Mouse (Mus musculus) brain, embryonic 14.5 days (tissue): ENCODE results near the gene Srebf2. TPM values are rescaled to one million over a fixed set of nuclear protein-coding genes. Genes with fewer than 3 reads are reported as not detected.

ENCODE experiments used
- DNase-seq: peaks from one replicate; pipeline ENCODE4 v3.0.0-alpha.2; 2011; ENCODE audit warnings: low read depth
- CTCF ChIP-seq: fragments of 200-500 bp; IDR thresholded peaks from 2 replicates; pipeline ENCODE4 v1.5.1; 2012; ENCODE audit warnings: inconsistent platforms, mild to moderate bottlenecking, moderate library complexity, borderline replicate concordance; ENCODE audit not compliant: insufficient read depth, insufficient read length; ENCODE audit errors: extremely low read depth
- POLR2A ChIP-seq: fragments of 200-500 bp; IDR thresholded peaks from 2 replicates; pipeline ENCODE4 v1.6.1; 2012; ENCODE audit warnings: mild to moderate bottlenecking, inconsistent platforms, borderline replicate concordance; ENCODE audit not compliant: poor library complexity, insufficient read depth, insufficient read length, severe bottlenecking; ENCODE audit errors: extremely low read depth
- polyA plus RNA-seq: library from polyadenylated mRNA; depleted of rRNA; stranded (reverse); fragments of >200 nt; gene quantifications from 2 replicates; pipeline ENCODE4 v1.2.3, GENCODE M21; 2012

The Srebf2 gene
- polyA plus RNA-seq, 1 experiment = 230 TPM

DNA sequence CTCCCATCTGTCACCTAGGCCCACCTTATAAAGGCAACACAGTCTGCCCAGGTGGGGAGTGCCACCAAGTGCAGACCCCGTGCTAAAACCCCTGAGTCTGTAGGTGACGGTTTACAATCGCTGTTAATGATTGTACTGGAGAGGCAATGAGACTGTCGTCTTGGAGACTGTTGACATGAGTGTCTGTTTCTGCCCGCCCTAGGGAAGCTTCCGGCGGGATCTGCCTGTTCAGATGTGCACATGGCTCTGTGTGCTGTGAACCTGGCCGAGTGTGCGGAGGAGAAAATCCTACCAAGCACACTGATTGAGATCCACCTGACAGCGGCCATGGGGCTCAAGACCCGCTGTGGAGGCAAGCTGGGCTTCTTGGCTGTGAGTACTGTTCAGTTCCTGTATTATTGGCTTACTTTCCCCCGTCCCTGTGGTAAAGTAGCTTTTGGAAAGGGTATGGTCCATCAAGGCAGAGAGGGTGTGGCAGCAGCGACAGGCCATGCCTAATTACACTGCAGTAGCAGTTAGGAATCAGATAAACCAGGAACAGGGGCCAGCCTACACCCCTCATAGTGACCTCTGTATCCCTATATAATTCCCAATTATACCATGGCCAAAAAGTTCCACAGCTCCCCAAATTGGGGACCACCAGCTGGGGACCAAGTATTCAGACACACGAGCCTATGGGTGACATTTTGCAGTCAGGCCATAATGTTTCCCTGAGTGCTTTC is 38.2 kb downstream of the Srebf2 start:
- TF ChIP-seq POLR2A (no peak), CTCF (no peak)

DNA sequence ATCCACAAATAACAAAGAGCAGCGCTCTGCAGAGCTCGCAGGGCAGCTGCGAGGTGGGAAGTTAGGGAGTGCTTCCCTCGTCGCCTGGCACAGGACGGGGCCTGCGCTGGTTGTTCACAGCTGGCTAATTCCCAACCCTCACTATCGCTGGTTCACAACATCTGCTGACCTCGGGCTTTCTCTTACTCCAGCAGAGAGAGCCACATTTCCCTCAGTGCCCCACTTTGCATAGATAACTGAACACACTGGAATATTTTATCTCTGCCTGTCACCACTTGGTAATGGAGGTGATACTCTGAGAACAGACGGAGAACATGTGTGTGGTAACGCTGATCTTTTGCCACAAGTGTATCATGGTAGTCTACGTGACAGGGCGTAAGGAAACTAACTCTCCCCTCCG is 39.1 kb downstream of the Srebf2 start:
- no peak for TF ChIP-seq CTCF
- TF ChIP-seq POLR2A = no peak
- DNase-seq = no peak

More for the DNA sequence above, 38.2 kb downstream of the Srebf2 start:
- no peak for DNase-seq

GRCm38 (mm10) chr15:82186931-82187330 is 40.0 kb downstream of the Srebf2 start:
- TF ChIP-seq CTCF (no peak), POLR2A (no peak)
- DNase-seq = no peak

DNA sequence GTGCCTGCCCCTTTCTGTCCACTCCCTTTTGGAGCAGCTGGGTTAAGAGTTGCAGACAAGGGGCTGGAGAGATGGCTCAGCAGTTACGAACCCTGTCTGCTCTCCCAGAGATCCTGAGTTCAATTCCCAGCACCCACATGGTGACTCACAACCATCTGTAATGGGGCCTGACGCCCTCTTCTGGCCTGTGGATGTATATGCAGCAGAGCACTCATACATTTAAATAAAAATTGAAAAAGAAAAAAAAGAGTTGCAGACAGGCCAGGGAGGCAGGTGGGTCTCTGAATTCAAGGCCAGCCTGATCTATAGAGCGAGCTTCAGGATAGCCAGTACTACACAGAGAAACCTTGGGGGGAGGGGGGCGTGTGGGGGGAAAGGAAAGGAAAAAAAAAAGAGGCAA is 40.4 kb downstream of the Srebf2 start:
- TF ChIP-seq CTCF (no peak), POLR2A (no peak)
- no peak for DNase-seq

- TF ChIP-seq CTCF (no peak), POLR2A (no peak)
- DNase-seq = no peak
These were observed 40.9 kb downstream of the Srebf2 start for GRCm38 (mm10) chr15:82187924-82188323.

DNA sequence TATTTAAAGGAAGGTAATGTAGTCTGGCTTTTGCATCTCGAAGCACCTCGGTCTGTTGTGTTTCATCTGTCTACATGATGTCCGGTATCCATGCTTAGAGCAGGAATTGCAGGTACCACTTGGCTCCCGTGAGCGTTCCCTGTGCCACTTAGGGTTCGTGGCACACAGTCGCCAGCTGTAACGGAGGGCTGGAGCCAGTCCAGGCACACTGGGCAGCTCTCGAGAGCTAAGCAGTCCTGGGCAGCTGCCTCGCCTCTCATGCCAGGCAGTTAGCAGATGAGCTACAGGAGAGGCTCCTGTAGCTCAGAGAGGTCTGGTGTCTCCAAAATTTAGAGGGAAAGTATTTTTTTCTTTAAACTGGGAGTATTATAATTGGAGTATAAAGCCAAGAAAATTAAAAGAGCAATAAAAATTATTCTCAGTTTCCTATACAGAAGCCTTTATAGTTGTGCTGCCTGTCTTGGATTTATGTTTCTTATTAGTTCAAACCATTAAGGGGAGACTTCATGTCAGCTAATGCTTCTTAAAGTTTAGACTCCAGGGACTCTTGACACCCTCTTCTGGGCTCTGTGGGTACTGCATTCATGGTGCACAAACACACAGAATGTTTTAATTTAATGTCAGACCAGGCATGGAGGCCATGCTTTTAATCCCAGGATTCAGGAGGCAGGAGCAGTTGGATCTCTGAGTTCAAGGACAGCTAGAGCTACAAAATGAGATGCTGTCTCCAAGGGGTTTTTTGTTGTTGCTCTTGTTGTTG is 41.7 kb downstream of the Srebf2 start:
- no peak for DNase-seq
- no peak for TF ChIP-seq POLR2A
- peak; percentile 47; the same call in 1 of the 2 replicates for TF ChIP-seq CTCF

GRCm38 (mm10) chr15:82192617-82193016 is 45.6 kb downstream of the Srebf2 start:
- TF ChIP-seq POLR2A (no peak), CTCF (no peak)

DNA sequence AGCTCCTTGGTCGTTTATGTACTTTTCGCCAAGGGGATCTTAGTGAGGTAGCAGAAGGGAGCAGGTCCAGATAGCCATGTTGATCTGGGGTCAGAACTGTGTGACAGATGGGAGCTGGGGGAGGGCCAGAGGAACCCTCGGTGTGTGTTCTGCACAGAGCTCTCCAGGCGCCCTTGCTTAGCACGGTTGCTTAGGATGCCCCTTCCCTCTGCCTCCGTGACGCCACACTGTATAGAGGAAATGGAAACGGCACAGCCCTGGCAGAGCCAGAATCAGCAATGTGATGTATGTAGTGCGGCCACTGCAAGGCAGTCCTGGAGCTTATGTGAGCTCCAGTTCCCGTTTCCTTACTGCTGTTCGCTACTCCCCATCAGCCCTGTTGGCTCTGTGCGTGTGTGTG is 49.3 kb downstream of the Srebf2 start:
- DNase-seq = no peak
- no peak for TF ChIP-seq POLR2A
- no peak for TF ChIP-seq CTCF

More at GRCm38 (mm10) chr15:82192617-82193016, 45.6 kb downstream of the Srebf2 start:
- no peak for DNase-seq

- DNase-seq = no peak
- TF ChIP-seq POLR2A (no peak), CTCF (no peak)
These were observed 50.3 kb downstream of the Srebf2 start for GRCm38 (mm10) chr15:82197246-82197750.

GRCm38 (mm10) chr15:82197937-82198336 is 51.0 kb downstream of the Srebf2 start:
- TF ChIP-seq POLR2A = no peak
- TF ChIP-seq CTCF = no peak
- DNase-seq = no peak

DNA sequence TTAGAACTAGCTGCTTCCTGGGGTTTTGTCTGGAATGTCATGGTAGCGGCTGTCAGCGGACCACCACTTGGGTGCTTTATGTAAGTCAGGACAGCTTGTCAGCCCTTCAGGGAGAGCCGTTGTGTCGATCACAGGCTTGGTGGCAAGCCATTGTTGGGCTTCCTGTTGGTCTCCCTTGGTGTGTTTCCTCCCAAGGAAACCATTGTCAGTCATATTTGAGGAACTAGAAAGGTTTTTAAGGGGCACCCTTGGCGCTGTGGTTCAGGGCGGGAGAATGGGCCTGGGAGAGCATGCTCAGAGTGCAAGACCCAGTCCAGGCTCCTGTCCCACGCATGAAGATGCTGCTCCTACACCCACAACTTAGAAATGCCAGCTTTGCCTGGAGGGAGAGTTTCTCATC is 51.4 kb downstream of the Srebf2 start:
- TF ChIP-seq CTCF (no peak), POLR2A (no peak)
- DNase-seq = no peak

GRCm38 (mm10) chr15:82199546-82199945 is 52.6 kb downstream of the Srebf2 start:
- DNase-seq = no peak
- TF ChIP-seq CTCF = no peak
- TF ChIP-seq POLR2A = no peak

GRCm38 (mm10) chr15:82202086-82202485 is 55.1 kb downstream of the Srebf2 start:
- no peak for TF ChIP-seq POLR2A
- TF ChIP-seq CTCF = no peak
- no peak for DNase-seq
